Mouse (Mus musculus) right cerebral cortex, postnatal 25 days (tissue): Measurements from ENCODE around the gene Strn4.

Experiments
- DNase-seq: peaks from one replicate; pipeline ENCODE4 v3.0.0; 2022

Gene Strn4

GRCm38 (mm10) chr7:16815351-16815941 is at the start of gene Strn4:
Strn4 (plus strand) TSS chr7:16815889.
- DNase-seq = no peak

DNA sequence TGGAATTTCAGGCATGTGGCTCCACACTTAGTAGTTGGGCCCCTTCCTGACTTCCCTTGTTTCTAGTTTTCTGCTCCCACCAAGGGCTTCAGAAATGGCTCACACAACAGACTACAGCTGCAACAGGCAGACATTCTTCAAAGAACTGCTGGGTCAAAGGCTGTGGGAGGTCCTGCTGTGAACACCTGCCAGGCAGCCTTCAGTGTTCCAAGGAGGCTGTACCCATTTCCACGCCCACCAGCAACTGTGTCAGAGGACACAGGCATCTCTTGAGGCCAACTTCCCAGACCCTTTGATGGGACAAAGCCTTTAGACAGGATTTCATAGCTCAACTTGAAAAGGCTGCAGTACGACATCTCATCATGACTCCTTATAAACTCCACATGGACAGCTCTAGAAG is 49.2 kb upstream of the Strn4 start:
- DNase-seq = no peak

DNA sequence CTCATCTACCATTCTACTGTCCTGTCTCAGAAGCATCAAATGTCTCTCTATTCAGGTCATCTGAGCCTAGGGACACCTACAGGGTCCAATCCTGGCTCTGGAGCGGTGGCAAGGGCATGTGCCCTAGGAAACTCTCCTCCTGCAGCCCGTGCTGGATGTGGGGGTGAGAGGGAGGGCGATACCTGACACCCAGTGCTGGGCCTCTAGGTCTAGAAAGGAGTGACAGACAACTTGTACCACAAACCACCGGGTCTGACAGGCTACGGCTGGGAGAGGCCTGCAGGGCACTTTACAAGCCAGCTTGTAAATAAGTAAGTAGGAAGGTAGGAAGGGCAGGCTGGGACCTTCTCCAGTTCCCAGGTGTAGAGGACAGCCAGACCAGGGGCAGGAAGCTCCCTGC is 39.8 kb upstream of the Strn4 start:
- no peak for DNase-seq

DNA sequence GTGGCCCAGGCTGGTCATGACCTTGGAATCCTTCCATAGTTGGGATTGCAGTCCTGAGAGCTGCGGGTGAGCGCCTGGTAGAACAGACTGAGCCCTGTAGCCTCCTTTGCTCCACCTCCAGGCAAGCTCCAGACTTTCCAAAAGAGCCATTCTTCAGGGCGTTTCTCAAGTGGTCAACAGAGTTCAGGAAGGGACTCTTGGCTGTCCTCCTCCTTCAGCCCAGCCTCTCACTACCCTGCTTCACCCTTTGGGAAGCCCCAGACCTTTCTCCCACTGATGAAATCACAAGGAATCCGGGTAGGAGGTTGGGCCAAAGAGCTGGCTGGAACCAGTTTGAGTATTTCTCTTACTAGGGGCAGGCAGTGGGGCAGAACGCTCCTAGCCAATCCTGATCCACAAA is 35.6 kb upstream of the Strn4 start:
- DNase-seq = no peak

- peak; percentile 50 for DNase-seq
These were observed 34.7 kb upstream of the Strn4 start, which contains the start of gene Slc1a5 for GRCm38 (mm10) chr7:16780825-16781554. Slc1a5 (plus strand) TSS chr7:16781340.

DNA sequence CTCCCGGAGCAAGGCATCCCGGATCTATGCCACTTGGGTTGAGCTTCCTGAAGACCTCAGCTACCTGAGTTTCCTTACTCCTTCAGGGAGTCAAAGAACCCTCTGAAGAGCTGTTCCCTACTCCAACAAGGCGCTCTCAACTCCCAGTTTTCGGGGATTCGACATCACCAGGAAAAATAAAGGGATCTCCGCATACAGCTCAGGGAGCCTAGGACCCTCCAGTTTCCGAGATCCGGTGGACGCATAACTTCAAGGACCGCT is 34.2 kb upstream of the Strn4 start:
- no peak for DNase-seq

GRCm38 (mm10) chr7:16781816-16782554 is 33.7 kb upstream of the Strn4 start:
- peak; percentile 23 for DNase-seq

DNA sequence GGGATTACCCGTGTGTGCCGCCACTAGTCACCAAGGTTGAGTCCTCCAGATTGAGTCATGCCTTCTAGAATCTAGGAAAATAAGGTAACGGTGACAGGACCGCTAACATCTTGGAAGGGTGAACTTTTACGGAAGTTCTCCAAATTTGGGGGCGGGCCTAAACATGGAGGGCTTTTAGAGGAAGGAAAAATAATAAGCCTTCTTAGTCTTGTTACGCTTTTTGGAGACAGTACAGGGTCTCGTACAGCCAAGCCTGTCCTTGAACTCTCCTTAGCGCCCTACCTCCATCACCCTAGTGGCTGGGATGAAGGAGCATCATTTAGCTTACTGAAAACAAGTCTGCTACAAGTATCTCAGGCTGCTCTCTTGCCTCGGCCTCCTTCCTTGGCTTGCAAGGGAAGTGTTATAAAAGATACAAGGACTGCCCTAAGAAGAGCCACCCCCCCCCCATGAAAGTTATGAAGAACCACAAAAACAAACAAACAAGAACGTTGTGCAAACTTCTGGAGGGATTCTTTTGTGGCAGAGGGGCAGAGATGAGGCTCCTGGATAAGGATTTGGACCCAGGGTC is 33.0 kb upstream of the Strn4 start:
- no peak for DNase-seq

DNA sequence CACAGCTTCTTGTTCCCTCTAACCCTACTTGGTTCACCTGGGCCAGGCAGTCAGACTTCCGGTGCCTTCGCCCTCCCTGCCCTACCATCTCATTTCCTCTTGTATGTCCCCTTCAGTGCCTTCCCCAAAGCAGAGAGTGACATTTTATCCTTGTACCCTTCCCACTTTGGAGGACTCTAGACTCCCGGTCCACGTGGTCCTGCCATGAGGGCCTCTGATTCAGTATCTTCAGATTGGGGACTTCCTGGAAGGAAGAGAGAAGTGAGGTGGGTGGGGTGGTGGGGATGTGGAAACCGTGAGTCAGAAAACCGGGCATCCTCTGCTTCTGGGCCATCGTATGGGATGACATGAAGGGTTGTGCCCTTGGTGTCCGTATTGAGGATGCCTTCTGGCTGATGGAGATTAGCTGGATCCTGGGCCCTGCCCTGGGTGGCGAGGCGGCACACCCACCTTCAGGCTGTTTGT is 32.4 kb upstream of the Strn4 start:
- DNase-seq = no peak

GRCm38 (mm10) chr7:16783758-16784415 is 31.8 kb upstream of the Strn4 start:
- no peak for DNase-seq

- no peak for DNase-seq
These were observed 31.2 kb upstream of the Strn4 start for GRCm38 (mm10) chr7:16784498-16784976.

DNA sequence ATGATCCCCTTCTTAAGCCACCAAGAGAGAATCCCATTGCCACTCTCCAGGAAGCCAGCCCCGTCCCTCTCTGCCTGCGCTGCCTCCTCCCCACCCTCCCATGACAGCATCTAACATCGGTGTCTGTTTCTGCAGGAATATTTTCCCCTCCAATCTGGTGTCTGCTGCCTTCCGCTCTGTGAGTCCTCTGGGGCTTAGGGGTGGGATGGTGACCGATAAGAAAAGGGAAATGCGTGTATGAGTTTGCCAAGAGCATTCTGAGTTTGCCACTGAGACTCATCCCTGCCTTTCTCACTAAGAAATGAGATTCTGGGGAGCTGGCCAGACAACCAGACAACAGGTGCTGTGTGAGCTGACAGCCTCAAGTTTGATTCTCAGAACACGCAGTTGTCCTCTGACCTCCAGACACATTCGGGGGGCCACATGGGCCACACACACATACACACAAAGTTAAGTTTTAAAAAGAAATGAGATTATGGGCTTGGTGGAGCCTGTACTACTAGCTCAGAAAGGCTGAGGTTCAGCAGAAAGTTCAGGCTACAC is 30.1 kb upstream of the Strn4 start:
- DNase-seq = no peak

GRCm38 (mm10) chr7:16792316-16792715 is 23.4 kb upstream of the Strn4 start:
- no peak for DNase-seq

- DNase-seq = no peak
These were observed 22.5 kb upstream of the Strn4 start for GRCm38 (mm10) chr7:16793010-16793725.

- DNase-seq = no peak
These were observed 20.8 kb upstream of the Strn4 start for GRCm38 (mm10) chr7:16794886-16795285.

DNA sequence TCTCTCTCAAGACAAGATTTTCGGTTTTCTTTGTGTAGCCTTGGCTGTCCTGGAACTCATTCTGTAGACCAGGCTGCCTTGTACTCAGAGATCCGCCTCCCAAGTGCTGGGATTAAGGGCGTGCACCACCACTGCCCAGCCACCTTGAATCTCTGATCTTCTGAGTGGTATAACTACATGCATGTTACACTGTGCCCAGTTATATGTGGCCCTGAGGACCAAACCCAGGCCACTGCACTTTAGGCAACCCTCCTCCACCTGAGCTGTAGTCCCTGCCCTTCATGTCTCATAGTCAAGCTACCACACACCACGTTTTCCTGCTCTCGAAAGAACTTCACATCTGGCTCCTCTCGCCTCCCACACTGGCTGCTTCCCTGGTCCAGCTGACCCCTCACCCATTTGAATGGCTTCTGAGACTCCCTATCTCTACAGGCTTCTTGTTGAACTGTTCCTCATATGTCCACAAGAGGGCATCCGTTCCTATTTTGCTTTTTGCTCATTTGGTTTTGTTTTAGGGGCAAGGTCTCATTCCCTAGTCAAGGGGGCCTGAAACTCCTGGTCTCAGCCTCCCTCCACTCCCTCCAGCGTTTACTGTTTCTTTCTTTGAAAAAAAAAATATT is 11.2 kb upstream of the Strn4 start:
- no peak for DNase-seq

DNA sequence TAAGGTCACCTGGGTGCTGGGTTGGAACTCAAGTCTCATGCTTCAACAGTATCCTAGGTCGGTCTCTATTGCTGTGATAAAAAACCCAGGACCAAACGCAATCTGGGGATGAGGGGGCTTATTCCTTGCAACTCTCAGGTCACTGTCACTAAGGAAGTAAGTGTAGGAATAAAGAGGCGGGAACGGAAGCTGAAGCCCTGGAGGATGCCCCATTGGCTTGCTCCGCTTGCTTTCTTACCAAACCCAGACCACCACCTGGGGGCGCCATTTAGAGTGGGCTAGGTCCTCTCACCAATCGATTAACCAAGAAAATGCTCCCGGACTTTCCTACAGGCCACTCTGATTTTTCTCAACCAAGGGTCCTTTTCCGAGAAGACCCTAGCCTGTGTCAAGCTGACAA is 7.8 kb upstream of the Strn4 start:
- no peak for DNase-seq

DNA sequence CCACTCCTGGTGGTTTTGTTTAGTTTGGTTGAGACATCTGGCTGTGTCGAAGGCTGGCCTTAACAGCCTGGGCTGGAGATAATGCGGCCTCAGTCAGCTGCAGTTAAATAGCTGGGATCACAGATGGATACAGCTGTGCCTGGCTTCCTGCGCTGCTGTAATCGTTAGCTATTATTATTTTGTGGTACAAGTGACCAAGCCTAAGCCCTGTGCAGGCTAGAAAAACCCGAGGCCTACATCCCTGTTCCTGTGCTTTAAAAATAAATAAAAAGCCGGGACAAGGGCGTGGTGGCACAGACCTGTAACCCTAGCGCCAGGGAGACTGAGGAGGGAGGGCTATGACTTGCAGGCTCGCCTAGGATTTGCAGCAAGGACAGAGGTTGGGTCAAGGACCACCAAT is 7.0 kb upstream of the Strn4 start:
- no peak for DNase-seq

DNA sequence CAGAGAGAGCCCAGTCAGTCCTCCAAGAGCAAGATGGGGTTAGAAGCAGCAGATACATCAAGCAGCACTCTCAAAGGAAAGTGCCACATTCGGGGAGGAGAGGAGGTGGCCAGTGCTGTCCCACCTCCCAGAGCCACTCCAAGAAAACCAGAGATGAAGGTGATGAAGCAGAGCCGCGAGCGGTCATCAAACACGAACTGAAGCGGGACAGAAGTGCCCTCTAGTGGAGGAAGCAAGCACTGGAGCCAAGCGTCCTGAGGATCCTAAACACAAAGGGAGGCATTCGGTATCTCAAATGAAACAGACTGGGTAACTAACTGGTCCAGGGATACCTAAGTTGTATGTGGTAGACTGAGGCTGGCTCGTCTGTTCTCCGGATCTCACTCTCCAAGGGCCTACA is 6.0 kb upstream of the Strn4 start:
- DNase-seq = peak; percentile 75

DNA sequence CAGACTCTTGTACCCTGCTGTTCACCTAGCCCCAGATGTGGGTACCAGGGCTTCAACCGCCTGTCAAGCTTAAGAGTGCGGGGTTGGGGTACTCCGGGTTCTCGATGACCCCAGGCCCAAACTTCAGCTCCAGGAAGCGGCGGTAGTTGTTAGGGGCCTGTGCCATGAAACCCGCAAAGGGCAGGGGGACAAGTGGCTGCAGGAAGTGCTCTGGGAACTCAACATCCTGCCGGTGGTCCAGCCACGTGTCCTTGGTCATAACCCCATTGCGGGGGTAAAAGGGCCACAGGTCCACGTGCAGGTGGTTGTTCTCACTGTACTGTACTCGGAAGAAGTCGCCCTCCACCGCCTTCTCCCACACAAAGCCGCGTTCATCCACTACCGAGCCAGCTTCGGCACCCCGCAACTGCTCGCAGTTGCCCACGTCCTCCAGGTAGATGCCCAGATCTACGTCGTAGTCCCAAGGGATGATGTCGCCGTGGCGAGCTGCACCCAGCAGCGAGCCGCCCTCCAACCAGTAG is 5.2 kb upstream of the Strn4 start:
- DNase-seq = no peak

GRCm38 (mm10) chr7:16810920-16811648 is 4.6 kb upstream of the Strn4 start:
- DNase-seq = peak; percentile 75
